Mouse (Mus musculus) MEL (cell line): ENCODE measurements around the gene Abhd8. TPM values are rescaled to one million over a fixed set of nuclear protein-coding genes. Genes with fewer than 3 reads are reported as not detected.
A peak's percentile ranks its signal among the peaks of the same experiment; 100 is the strongest.

Experiments used
- DNase-seq: peaks from one replicate; pipeline ENCODE4 v3.0.0; 2011; ENCODE audit warnings: low read depth, low spot score
- H3K27ac ChIP-seq: 2 replicates; pipeline ENCODE4 v1.5.1; 2012; ENCODE audit warnings: low read depth, mild to moderate bottlenecking, control low read depth, low read length, moderate library complexity; ENCODE audit not compliant: control insufficient read depth
- H3K27me3 ChIP-seq, 2 experiments: fragments of 150-350 bp in 1 of 2; sonication (generic) in 1 of 2; 2 replicates each; pipeline ENCODE4 v1.6.1; 2012; ENCODE audit warnings: low read length in 2 of 2, mild to moderate bottlenecking in 2 of 2, improper control_type of control experiment in 1 of 2, moderate library complexity in 1 of 2; ENCODE audit not compliant: insufficient read depth in 2 of 2, control insufficient read depth in 1 of 2
- H3K36me3 ChIP-seq, 2 experiments: 2 replicates each; pipeline ENCODE4 v1.6.1; 2012 to 2014; ENCODE audit warnings: low read length in 2 of 2, improper control_type of control experiment in 1 of 2, inconsistent platforms in 1 of 2, mild to moderate bottlenecking in 1 of 2; ENCODE audit not compliant: insufficient read depth in 2 of 2, control insufficient read depth in 1 of 2
- H3K4me1 ChIP-seq, 2 experiments: fragments of 150-350 bp in 1 of 2; sonication (generic) in 1 of 2; 2 replicates each; pipeline ENCODE4 v1.6.1; 2012; ENCODE audit warnings: low read length in 2 of 2, improper control_type of control experiment in 1 of 2, mild to moderate bottlenecking in 1 of 2; ENCODE audit not compliant: insufficient read depth in 2 of 2, control insufficient read depth in 1 of 2
- H3K4me3 ChIP-seq, 2 experiments: fragments of 150-350 bp in 1 of 2; sonication (generic) in 1 of 2; 2 replicates each; pipeline ENCODE4 v1.5.1; 2012; ENCODE audit warnings: low read depth in 2 of 2, low read length in 2 of 2, mild to moderate bottlenecking in 2 of 2, moderate library complexity in 2 of 2, control low read depth in 1 of 2, improper control_type of control experiment in 1 of 2; ENCODE audit not compliant: control insufficient read depth in 1 of 2, insufficient read depth in 1 of 2
- H3K79me2 ChIP-seq: 2 replicates; pipeline ENCODE4 v1.6.1; 2012; ENCODE audit warnings: mild to moderate bottlenecking, low read length, moderate library complexity; ENCODE audit not compliant: control insufficient read depth, poor library complexity, insufficient read depth
- H3K9ac ChIP-seq: 2 replicates; pipeline ENCODE4 v1.6.1; 2012; ENCODE audit warnings: low read depth, mild to moderate bottlenecking, control low read depth, low read length, moderate library complexity; ENCODE audit not compliant: control insufficient read depth, poor library complexity, severe bottlenecking
- H3K9me3 ChIP-seq: fragments of 150-350 bp; sonication (generic); replicated peaks from 2 replicates; pipeline ENCODE4 v1.6.1; 2012; ENCODE audit warnings: mild to moderate bottlenecking, low read length, improper control_type of control experiment, moderate library complexity; ENCODE audit not compliant: insufficient read depth
- BHLHE40 ChIP-seq: IDR thresholded peaks from 2 replicates; pipeline ENCODE4 v1.6.1; 2012; ENCODE audit warnings: low read depth, mild to moderate bottlenecking, inconsistent platforms, low read length, improper control_type of control experiment, borderline replicate concordance
- CHD1 ChIP-seq: IDR thresholded peaks from 2 replicates; pipeline ENCODE4 v1.6.1; 2012; ENCODE audit warnings: low read depth, mild to moderate bottlenecking, inconsistent platforms, low read length, improper control_type of control experiment
- E2F4 ChIP-seq: IDR thresholded peaks from 2 replicates; pipeline ENCODE4 v1.6.1; 2011; ENCODE audit warnings: low read depth, low read length, improper control_type of control experiment, borderline replicate concordance
- EP300 ChIP-seq, 2 experiments: IDR thresholded peaks; 2 replicates each; pipeline ENCODE4 v1.6.1; 2011; ENCODE audit warnings: improper control_type of control experiment in 2 of 2, low read length in 2 of 2, low read depth in 1 of 2, mild to moderate bottlenecking in 1 of 2
- HCFC1 ChIP-seq: IDR thresholded peaks from 2 replicates; pipeline ENCODE4 v1.6.1; 2012; ENCODE audit warnings: low read depth, mild to moderate bottlenecking, inconsistent platforms, low read length, improper control_type of control experiment, moderate library complexity
- JUND ChIP-seq: IDR thresholded peaks from 2 replicates; pipeline ENCODE4 v1.6.1; 2011; ENCODE audit warnings: low read depth, mild to moderate bottlenecking, improper control_type of control experiment, low read length
- MAZ ChIP-seq: IDR thresholded peaks from 2 replicates; pipeline ENCODE4 v1.6.1; 2012; ENCODE audit warnings: low read depth, mild to moderate bottlenecking, inconsistent platforms, low read length, improper control_type of control experiment
- MEF2A ChIP-seq: IDR thresholded peaks from 2 replicates; pipeline ENCODE4 v1.6.1; 2014; ENCODE audit warnings: low read depth, mild to moderate bottlenecking, inconsistent platforms, low read length, improper control_type of control experiment; ENCODE audit not compliant: poor library complexity, insufficient replicate concordance, severe bottlenecking; ENCODE audit errors: extremely low read depth
- MXI1 ChIP-seq: IDR thresholded peaks from 2 replicates; pipeline ENCODE4 v1.6.1; 2011; ENCODE audit warnings: mild to moderate bottlenecking, low read depth, low read length, improper control_type of control experiment
- NELFE ChIP-seq: IDR thresholded peaks from 2 replicates; pipeline ENCODE4 v1.6.1; 2011; ENCODE audit warnings: low read depth, low read length, improper control_type of control experiment
- NRF1 ChIP-seq: IDR thresholded peaks from 2 replicates; pipeline ENCODE4 v1.6.1; 2014; ENCODE audit warnings: low read depth, mild to moderate bottlenecking, inconsistent platforms, low read length, improper control_type of control experiment, moderate library complexity; ENCODE audit not compliant: poor library complexity, insufficient read depth, severe bottlenecking
- POLR2A ChIP-seq, 2 experiments: IDR thresholded peaks; 2 replicates each; pipeline ENCODE4 v1.6.1; 2011 to 2012; ENCODE audit warnings: low read length in 2 of 2, mild to moderate bottlenecking in 2 of 2, control low read depth in 1 of 2, improper control_type of control experiment in 1 of 2, low read depth in 1 of 2, moderate library complexity in 1 of 2; ENCODE audit not compliant: control insufficient read depth in 1 of 2, insufficient read depth in 1 of 2, poor library complexity in 1 of 2
- POLR2AphosphoS5 ChIP-seq: IDR thresholded peaks from 2 replicates; pipeline ENCODE4 v1.6.1; 2012; ENCODE audit warnings: low read depth, borderline replicate concordance, mild to moderate bottlenecking, inconsistent platforms, low read length, moderate library complexity, mixed read lengths
- RCOR1 ChIP-seq: IDR thresholded peaks from 2 replicates; pipeline ENCODE4 v1.6.1; 2012; ENCODE audit warnings: low read depth, mild to moderate bottlenecking, inconsistent platforms, low read length, improper control_type of control experiment
- SIN3A ChIP-seq: IDR thresholded peaks from 2 replicates; pipeline ENCODE4 v1.6.1; 2012; ENCODE audit warnings: low read length, improper control_type of control experiment, inconsistent platforms
- SMC3 ChIP-seq: IDR thresholded peaks from 2 replicates; pipeline ENCODE4 v1.6.1; 2011; ENCODE audit warnings: low read depth, low read length, improper control_type of control experiment
- TCF12 ChIP-seq: IDR thresholded peaks from 2 replicates; pipeline ENCODE4 v1.6.1; 2014; ENCODE audit warnings: low read depth, mild to moderate bottlenecking, inconsistent platforms, low read length, improper control_type of control experiment, moderate library complexity
- USF1 ChIP-seq: IDR thresholded peaks from 2 replicates; pipeline ENCODE4 v1.6.1; 2014; ENCODE audit warnings: low read depth, mild to moderate bottlenecking, inconsistent platforms, low read length, improper control_type of control experiment, moderate library complexity
- USF2 ChIP-seq, 2 experiments: IDR thresholded peaks; 2 replicates each; pipeline ENCODE4 v1.6.1; 2011 to 2012; ENCODE audit warnings: improper control_type of control experiment in 2 of 2, low read length in 2 of 2, borderline replicate concordance in 1 of 2, inconsistent platforms in 1 of 2, low read depth in 1 of 2, mild to moderate bottlenecking in 1 of 2; ENCODE audit not compliant: insufficient read depth in 1 of 2
- ZC3H11A ChIP-seq: IDR thresholded peaks from 2 replicates; pipeline ENCODE4 v1.6.1; 2012; ENCODE audit warnings: low read depth, mild to moderate bottlenecking, inconsistent platforms, low read length, improper control_type of control experiment
- ZNF384 ChIP-seq: IDR thresholded peaks from 2 replicates; pipeline ENCODE4 v1.6.1; 2012; ENCODE audit warnings: low read depth, mild to moderate bottlenecking, inconsistent platforms, low read length, improper control_type of control experiment
- polyA plus RNA-seq, 2 experiments: library from polyadenylated mRNA; stranded (reverse) in 1 of 2; unstranded in 1 of 2; fragments of >175 nt in 1 of 2; fragments of >200 nt in 1 of 2; gene quantifications; 2 replicates each; pipeline versions ENCODE4 v1.2.1 to v1.2.4; 2012; ENCODE audit warnings: low replicate concordance in 2 of 2, low read depth in 1 of 2; ENCODE audit not compliant: insufficient read length in 2 of 2, insufficient read depth in 1 of 2, missing spikeins in 1 of 2
- total RNA-seq: library from RNA; depleted of rRNA; stranded (reverse); fragments of 300-350 nt; gene quantifications from 2 replicates; pipeline ENCODE4 v1.2.3, GENCODE M21; 2012

The Abhd8 gene
- total and polyA plus RNA-seq, 3 experiments = 28.5 to 39.2 TPM; not detected in 1

DNA sequence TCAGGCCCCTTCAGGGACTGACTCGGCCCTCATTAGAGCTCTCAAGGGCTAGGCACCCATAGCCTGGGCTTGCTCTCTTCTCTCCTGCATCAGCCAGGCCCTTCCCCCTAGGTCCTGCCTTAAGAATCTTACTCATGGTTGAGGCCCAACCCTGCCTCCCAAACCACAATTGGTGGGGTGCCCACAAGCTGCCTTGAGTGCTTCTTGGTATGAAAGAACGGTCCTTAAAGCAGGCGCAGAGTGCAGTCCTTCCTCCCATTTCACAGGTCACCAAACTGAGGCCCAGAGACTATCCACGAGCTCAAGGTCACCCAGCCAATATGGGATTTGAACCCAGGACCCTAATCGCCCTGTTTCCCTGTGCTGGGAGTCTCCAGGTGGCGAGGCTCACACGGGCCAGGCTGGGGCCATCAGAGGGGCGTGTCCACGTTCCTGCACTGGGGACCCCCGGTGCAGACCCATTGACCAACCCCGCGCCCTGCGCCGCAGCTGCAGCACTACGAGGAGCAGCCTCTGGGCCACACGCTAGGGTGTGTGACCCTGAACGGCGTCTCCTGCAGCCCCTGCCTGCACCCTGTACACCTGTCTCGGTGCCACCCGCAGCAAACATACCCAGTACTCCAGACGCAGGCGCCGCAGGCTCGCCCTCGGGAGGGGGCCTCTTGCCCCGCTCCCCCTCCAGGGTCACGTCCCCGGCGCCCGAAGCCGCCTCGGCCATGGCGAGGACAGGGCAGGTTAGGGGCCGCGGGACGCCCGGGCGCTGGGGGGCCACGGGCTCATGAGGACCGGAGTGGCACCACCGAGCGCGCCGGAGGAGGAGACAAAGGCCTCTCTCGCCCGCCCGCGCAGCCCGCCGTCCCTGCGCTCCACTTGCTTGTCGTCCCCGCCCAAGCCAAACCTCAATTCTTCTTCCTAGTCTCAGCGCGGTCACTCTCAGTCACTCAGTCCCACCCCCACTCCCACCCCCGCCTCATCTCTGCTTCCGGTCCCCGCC lies 22.0 kb upstream of the Abhd8 start, which contains the start of gene Ano8:
Gene Ano8, minus strand, starts transcription at position 822 of the 994 bp plus-strand sequence.
- Histone ChIP-seq H3K27ac (peak within 1 kb of the TSS; percentile 12; the same call in 1 of the 2 replicates), H3K27me3 (no peaks in the 10 kb centered on the region), H3K4me3 (peak within 1 kb of the TSS; percentile 59 to 85), H3K36me3 (no peaks in the 10 kb centered on the region), H3K79me2 (peaks cover 15% of the 10 kb centered on the region), H3K4me1 (peaks cover 0 to 6% of the 10 kb centered on the region in 2 experiments; a peak in 2 of 4 replicates), H3K9ac (peak within 1 kb of the TSS; percentile 83), H3K9me3 (no peaks in the 10 kb centered on the region)
- no peak for TF ChIP-seq E2F4
- no peak for TF ChIP-seq TCF12
- TF ChIP-seq USF2 (IDR thresholded peaks at IDR 0.05; ENCODE audit: borderline replicate concordance in 1 of 2, insufficient read depth in 1 of 2, low read depth in 1 of 2, low read length in 2 of 2) = no peak
- no peak for TF ChIP-seq ZC3H11A
- TF ChIP-seq USF1 = no peak
- peak; percentile 68 for TF ChIP-seq HCFC1
- no peak for TF ChIP-seq RCOR1
- peak; percentile 73; the same call in 1 of the 2 replicates for TF ChIP-seq MAZ
- TF ChIP-seq CHD1 = no peak
- no peak for TF ChIP-seq POLR2AphosphoS5
- peak; percentile 86 for TF ChIP-seq SIN3A
- TF ChIP-seq NRF1 = no peak; the same call in 1 of the 2 replicates
- TF ChIP-seq NELFE = peak; percentile 46; the same call in 1 of the 2 replicates
- TF ChIP-seq EP300 (IDR thresholded peaks at IDR 0.05; ENCODE audit: low read depth in 1 of 2, low read length in 2 of 2) = 0 out of 4 replicates have a peak, but pooled peaks of 1 of the 2 experiments have one; percentile 15
- peak; percentile 36 to 39; a peak in 2 of 4 replicates for TF ChIP-seq POLR2A (IDR thresholded peaks at IDR 0.05; ENCODE audit: control insufficient read depth in 1 of 2, insufficient read depth in 1 of 2, low read depth in 1 of 2, low read length in 2 of 2, poor library complexity in 1 of 2)
- no peak for TF ChIP-seq BHLHE40
- no peak for TF ChIP-seq JUND
- no peak for TF ChIP-seq MEF2A
- TF ChIP-seq SMC3 = no peak
- peak; percentile 77 for TF ChIP-seq MXI1
- no peak for TF ChIP-seq ZNF384
- peak; percentile 94 for DNase-seq
